Mouse (Mus musculus): Measurements from ENCODE around the gene Mau2.

The Mau2 gene

DNA sequence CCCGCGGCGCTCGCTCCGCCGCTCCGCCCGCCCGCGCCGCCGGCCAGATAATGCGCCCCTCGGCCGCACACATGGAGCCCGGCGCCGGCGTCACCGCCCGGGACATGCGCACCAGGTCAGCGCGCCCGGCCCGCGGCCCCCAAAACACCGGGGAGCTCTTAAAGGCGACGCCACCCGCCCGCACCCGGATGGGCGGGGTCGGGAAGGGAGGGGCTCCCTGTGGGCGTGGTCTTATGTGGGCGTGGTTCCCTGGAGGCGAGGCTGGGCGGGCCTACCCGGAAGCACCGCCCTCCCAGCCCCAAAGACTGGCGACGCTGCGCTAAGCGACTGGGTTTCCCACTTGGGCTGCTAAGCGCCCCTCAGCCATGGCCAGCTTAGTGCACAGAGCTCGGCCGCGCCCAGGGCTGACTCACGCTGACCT, 68.3 kb downstream of the Mau2 start:
- in situ Hi-C loops (cut with MseI, MboI): no loop called here

DNA sequence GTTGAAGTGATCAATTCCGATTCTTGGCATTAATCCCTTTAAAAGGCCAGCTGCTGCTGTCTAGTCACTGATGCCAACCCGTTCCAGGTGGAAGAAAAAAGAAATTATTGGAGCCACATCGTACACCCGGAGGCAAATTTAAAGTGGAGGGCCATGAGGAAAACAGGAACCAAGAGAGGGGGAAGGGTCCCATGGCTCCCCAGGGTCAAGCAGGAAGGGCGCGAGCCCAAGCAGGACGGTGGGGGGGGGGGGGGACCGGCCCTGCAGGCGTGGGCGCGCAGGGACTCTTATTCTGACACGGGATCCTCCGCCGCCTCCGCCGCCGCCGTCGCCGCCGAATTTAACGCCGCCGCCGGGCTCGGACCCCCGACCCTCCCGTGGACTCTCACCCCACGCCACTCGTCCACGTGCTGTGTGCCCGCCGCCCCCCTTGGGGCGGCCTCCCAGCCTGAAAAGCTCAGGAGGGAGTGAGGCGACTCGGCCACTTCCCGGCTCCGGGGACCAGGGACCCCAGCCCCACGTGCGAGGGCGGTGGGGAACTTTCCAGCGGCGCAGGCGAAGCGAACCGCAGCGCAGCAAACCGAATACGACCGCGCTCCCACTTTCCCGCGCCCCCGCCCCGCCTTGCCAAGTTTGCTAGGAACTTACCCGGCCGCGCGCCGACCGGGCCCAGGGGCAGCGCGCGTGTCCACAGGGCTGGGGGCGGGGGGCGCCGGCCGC, 68.9 kb downstream of the Mau2 start:
- in situ Hi-C loops (cut with MseI, MboI): no loop called here

DNA sequence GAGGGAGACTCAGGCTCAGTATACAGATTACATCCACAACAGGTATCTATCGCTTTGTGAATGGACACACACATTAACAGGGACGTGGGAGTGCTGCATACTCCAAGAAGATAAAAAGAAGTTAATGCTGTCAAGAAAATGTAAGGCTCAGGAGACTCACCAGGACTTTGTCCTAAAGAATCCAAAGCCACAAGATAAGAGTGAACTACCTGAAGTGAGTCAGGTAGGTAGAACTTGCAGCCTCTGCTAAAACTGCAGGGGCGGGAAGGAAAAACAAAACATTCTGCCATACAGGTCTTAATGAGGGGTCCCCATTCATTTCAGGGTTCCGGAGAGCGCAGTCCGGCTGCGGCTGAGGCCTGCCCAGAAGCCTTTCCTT, 69.5 kb downstream of the Mau2 start:
- in situ Hi-C loops (cut with MseI, MboI): no loop called here

DNA sequence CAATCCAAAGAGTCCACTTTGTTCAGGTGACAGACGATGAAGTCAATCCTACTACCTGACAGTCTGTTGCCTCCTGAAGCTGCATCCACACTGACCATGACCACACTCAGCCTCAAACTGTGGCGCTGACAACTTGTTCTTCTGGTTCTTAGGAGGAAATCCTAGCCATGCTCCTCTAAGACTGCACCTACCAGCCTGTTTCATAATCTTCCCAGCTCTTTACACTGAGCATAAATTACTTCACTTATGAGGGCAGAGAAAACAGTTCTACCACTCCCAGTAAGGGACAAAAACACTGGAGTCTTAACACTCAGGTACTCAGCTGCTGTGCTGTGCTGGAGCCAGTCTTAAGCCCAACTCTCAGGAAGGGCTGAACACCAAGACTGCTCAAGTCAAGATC, 71.7 kb downstream of the Mau2 start:
- in situ Hi-C loops (cut with MseI, MboI): no loop called here

DNA sequence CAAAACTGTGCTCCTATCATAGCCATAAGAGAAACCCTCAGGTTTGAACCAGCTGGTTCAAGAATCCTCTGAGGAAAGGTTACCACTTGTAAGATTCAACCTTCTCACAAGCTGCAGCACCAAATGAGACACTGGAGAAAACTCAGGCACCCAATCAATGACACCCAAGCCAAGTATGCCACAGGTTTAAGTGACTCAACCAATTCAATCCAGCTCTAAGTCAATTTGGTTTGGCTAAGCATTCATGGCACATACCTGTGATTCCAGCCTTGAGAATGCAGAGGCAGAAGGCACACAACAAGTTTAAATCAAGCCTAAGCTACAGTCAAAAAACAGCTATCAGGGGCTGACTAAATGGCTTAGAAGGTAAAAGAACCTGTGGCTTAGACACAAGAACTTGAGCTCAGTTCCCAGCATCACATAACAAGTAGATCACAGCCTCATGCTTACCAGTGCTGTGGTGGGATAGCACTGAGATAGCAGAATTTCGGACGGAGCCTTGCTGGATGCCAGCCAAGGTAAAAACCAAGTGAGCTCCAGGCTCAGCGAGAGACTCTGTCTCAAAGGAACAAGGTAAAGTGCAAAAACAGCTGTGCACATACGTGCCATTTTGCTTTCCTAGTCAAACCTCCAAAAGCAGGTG, 75.1 kb downstream of the Mau2 start:
- in situ Hi-C loops (cut with MseI, MboI): no loop called here

Data from mouse trophoblast stem cell (cell line).